Mouse (Mus musculus): Measurements from ENCODE around the gene Sytl1. TPM values are rescaled to one million over a fixed set of nuclear protein-coding genes. Genes with fewer than 3 reads are reported as not detected.

Sytl1 gene
- total and polyA plus RNA-seq, 3 experiments = 0.08 to 0.31 TPM; not detected in 1

- peaks cover 8 to 49% of the 10 kb centered on the region in 2 experiments for H3K4me1 ChIP-seq (ENCODE audit: control insufficient read depth in 1 of 2, insufficient read depth in 2 of 2, low read length in 2 of 2)
- peaks cover 0 to 37% of the 10 kb centered on the region in 2 experiments; a peak in 2 of 4 replicates for H3K36me3 ChIP-seq (ENCODE audit: control insufficient read depth in 1 of 2, insufficient read depth in 2 of 2, low read length in 2 of 2)
- peak overlapping the region in 1 of 2 experiments; percentile 34; a peak in 3 of 4 replicates for H3K4me3 ChIP-seq (ENCODE audit: control insufficient read depth in 1 of 2, insufficient read depth in 1 of 2, low read depth in 2 of 2, low read length in 2 of 2)
- no peaks in the 10 kb centered on the region for H3K9me3 ChIP-seq (replicated peaks; ENCODE audit: insufficient read depth, low read length)
- no peaks in the 10 kb centered on the region for H3K27me3 ChIP-seq (ENCODE audit: control insufficient read depth in 1 of 2, insufficient read depth in 2 of 2, low read length in 2 of 2)
- H3K9ac ChIP-seq (ENCODE audit: control insufficient read depth, low read depth, low read length, poor library complexity, severe bottlenecking) = peak overlapping the region; percentile 31; the same call in 1 of the 2 replicates
- H3K27ac ChIP-seq (ENCODE audit: control insufficient read depth, low read depth, low read length) = peak overlapping the region; percentile 85
- H3K79me2 ChIP-seq (ENCODE audit: control insufficient read depth, insufficient read depth, low read length, poor library complexity) = peaks cover 10% of the 10 kb centered on the region
- DNase-seq (ENCODE audit: low read depth, low spot score) = peak; percentile 64
- TF ChIP-seq SIN3A (IDR thresholded peaks at IDR 0.05; ENCODE audit: low read length) = peak; percentile 46
- TF ChIP-seq GATA1 (IDR thresholded peaks at IDR 0.05; ENCODE audit: low read depth, low read length) = peak; percentile 60
- no peak; a peak in 1 of 4 replicates for TF ChIP-seq EP300 (IDR thresholded peaks at IDR 0.05; ENCODE audit: low read depth in 1 of 2, low read length in 2 of 2)
- TF ChIP-seq ETS1 (IDR thresholded peaks at IDR 0.05; ENCODE audit: low read depth, low read length) = 0 out of 2 replicates have a peak, but pooled peaks have one; percentile 1
Measured at GRCm38 (mm10) chr4:133281513-133281912, 18.6 kb upstream of the Sytl1 start.

- H3K79me2 ChIP-seq (ENCODE audit: control insufficient read depth, insufficient read depth, low read length, poor library complexity) = peaks cover 29% of the 10 kb centered on the region
- no peaks in the 10 kb centered on the region for H3K9me3 ChIP-seq (replicated peaks; ENCODE audit: insufficient read depth, low read length)
- H3K27ac ChIP-seq (ENCODE audit: control insufficient read depth, low read depth, low read length) = peak overlapping the region; percentile 87
- H3K4me1 ChIP-seq (ENCODE audit: control insufficient read depth in 1 of 2, insufficient read depth in 2 of 2, low read length in 2 of 2) = peaks cover 0 to 33% of the 10 kb centered on the region in 2 experiments; a peak in 3 of 4 replicates
- peaks cover 2 to 21% of the 10 kb centered on the region in 2 experiments; a peak in 3 of 4 replicates for H3K36me3 ChIP-seq (ENCODE audit: control insufficient read depth in 1 of 2, insufficient read depth in 2 of 2, low read length in 2 of 2)
- DNase-seq (ENCODE audit: low read depth, low spot score) = no peak
- TF ChIP-seq ZNF384 (IDR thresholded peaks at IDR 0.05; ENCODE audit: low read depth, low read length) (no peak), MAFK (IDR thresholded peaks at IDR 0.05; ENCODE audit: borderline replicate concordance, low read depth, low read length) (no peak), NRF1 (IDR thresholded peaks at IDR 0.05; ENCODE audit: insufficient read depth, low read depth, low read length, poor library complexity, severe bottlenecking) (no peak), USF1 (IDR thresholded peaks at IDR 0.05; ENCODE audit: low read depth, low read length) (no peak), CTCF (IDR thresholded peaks at IDR 0.05 in 2 of 3, conservative IDR thresholded peaks at IDR 0.05 in 1 of 3; ENCODE audit: control insufficient read depth in 1 of 3, insufficient read depth in 1 of 3, low read depth in 2 of 3, low read length in 3 of 3, poor library complexity in 1 of 3, severe bottlenecking in 1 of 3) (no peak), CHD2 (IDR thresholded peaks at IDR 0.05; ENCODE audit: low read length) (no peak), NELFE (IDR thresholded peaks at IDR 0.05; ENCODE audit: low read depth, low read length) (no peak), ZKSCAN1 (IDR thresholded peaks at IDR 0.05; ENCODE audit: low read depth, low read length) (no peak), E2F4 (IDR thresholded peaks at IDR 0.05; ENCODE audit: borderline replicate concordance, low read depth, low read length) (no peak), ELF1 (IDR thresholded peaks at IDR 0.05; ENCODE audit: low read depth, low read length) (no peak), SIN3A (IDR thresholded peaks at IDR 0.05; ENCODE audit: low read length) (no peak)
- peak overlapping the region; percentile 82 for H3K9ac ChIP-seq (ENCODE audit: control insufficient read depth, low read depth, low read length, poor library complexity, severe bottlenecking)
- H3K4me3 ChIP-seq (ENCODE audit: control insufficient read depth in 1 of 2, insufficient read depth in 1 of 2, low read depth in 2 of 2, low read length in 2 of 2) = peak overlapping the region; percentile 55 to 99
- no peaks in the 10 kb centered on the region for H3K27me3 ChIP-seq (ENCODE audit: control insufficient read depth in 1 of 2, insufficient read depth in 2 of 2, low read length in 2 of 2)
Measured at GRCm38 (mm10) chr4:133278482-133278881, 15.6 kb upstream of the Sytl1 start.

- Histone ChIP-seq H3K27me3 (ENCODE audit: control insufficient read depth in 1 of 2, insufficient read depth in 2 of 2, low read length in 2 of 2) (no peaks in the 10 kb centered on the region), H3K27ac (ENCODE audit: control insufficient read depth, low read depth, low read length) (peak overlapping the region; percentile 87), H3K36me3 (ENCODE audit: control insufficient read depth in 1 of 2, insufficient read depth in 2 of 2, low read length in 2 of 2) (peaks cover 2 to 17% of the 10 kb centered on the region in 2 experiments; a peak in 3 of 4 replicates), H3K9ac (ENCODE audit: control insufficient read depth, low read depth, low read length, poor library complexity, severe bottlenecking) (peak overlapping the region; percentile 82), H3K79me2 (ENCODE audit: control insufficient read depth, insufficient read depth, low read length, poor library complexity) (peaks cover 31% of the 10 kb centered on the region), H3K4me3 (ENCODE audit: control insufficient read depth in 1 of 2, insufficient read depth in 1 of 2, low read depth in 2 of 2, low read length in 2 of 2) (peak overlapping the region; percentile 55 to 99), H3K4me1 (ENCODE audit: control insufficient read depth in 1 of 2, insufficient read depth in 2 of 2, low read length in 2 of 2) (peaks cover 0 to 28% of the 10 kb centered on the region in 2 experiments; a peak in 3 of 4 replicates), H3K9me3 (replicated peaks; ENCODE audit: insufficient read depth, low read length) (no peaks in the 10 kb centered on the region)
- DNase-seq (ENCODE audit: low read depth, low spot score) = peak; percentile 71
- TF ChIP-seq CTCF (IDR thresholded peaks at IDR 0.05 in 2 of 3, conservative IDR thresholded peaks at IDR 0.05 in 1 of 3; ENCODE audit: control insufficient read depth in 1 of 3, insufficient read depth in 1 of 3, low read depth in 2 of 3, low read length in 3 of 3, poor library complexity in 1 of 3, severe bottlenecking in 1 of 3) (no peak), CHD1 (IDR thresholded peaks at IDR 0.05; ENCODE audit: low read depth, low read length) (0 out of 2 replicates have a peak, but pooled peaks have one; percentile 58), MAZ (IDR thresholded peaks at IDR 0.05; ENCODE audit: low read depth, low read length) (no peak), MYC (IDR thresholded peaks at IDR 0.05; ENCODE audit: low read depth, low read length) (peak; percentile 36; the same call in 1 of the 2 replicates)
Measured at GRCm38 (mm10) chr4:133278067-133278466, 15.2 kb upstream of the Sytl1 start.
